Mouse (Mus musculus): ENCODE data around the gene Prkcz. TPM values are rescaled to one million over a fixed set of nuclear protein-coding genes. Genes with fewer than 3 reads are reported as not detected.

Prkcz gene
- polyA plus RNA-seq, 1 experiment = 73.8 TPM

DNA sequence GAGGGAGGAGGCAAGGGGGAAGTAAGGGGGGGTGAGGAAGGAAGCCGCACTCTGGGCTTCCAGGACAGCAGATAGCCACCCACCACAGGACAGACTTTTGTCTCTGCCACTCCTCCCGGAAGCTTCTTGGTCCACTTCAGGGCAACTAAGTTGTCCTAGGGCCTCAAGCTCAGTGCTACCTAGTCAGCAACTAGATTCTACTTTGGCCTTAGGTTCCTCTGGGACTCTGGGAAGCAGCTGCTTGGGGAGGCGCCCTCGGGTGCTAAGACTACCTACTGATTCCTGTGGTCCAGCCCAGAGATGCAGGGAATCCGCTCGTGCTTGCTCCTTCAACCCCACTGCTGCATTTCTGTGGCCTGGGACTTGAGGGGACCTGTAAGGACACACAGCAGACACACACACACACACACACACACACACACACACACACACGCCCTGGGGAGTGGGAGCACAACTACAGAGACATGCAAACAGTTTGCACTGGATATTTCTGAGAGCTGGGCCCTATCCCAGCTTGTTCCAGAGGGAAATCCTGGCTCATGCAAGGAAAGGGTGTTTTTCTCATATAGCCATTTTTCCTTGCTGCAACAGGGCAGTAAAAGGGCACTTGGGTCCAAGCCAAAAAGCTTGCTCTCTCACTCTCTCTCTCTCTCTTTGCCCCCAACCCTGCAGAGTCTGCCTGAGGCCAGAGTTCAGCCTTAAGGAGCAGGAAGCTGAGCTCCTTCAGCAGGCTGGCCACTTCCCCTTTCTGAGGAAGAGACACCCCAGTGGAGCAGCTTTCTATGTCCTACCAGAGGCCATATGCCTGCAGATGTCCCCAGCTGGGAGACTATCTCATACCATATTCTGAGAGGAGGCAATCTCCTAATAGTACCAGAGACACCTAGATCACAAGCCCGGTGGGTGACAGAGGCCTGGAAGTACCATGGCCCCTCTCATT lies 126.5 kb downstream of the Prkcz start:
- Histone ChIP-seq H3K27ac (ENCODE audit: insufficient read depth, low read depth, low read length) (peak overlapping the region; percentile 94), H3K4me3 (ENCODE audit: low read depth, low read length) (no peak overlapping the region), H3K36me3 (ENCODE audit: control insufficient read depth, insufficient read depth, low read length) (no peaks in the 10 kb centered on the region), H3K27me3 (ENCODE audit: control insufficient read depth, insufficient read depth, low read length) (no peaks in the 10 kb centered on the region), H3K4me1 (ENCODE audit: control insufficient read depth, insufficient read depth, insufficient read length, low read length) (peaks cover 40% of the 10 kb centered on the region)
- WGBS = 29% methylated on average over 8 of the region's 8 CpGs
- TF ChIP-seq POLR2A (IDR thresholded peaks at IDR 0.05; ENCODE audit: low read depth, low read length) (no peak), CTCF (IDR thresholded peaks at IDR 0.05; ENCODE audit: extremely low read depth, insufficient read length, insufficient replicate concordance, low read depth, low read length) (no peak)

DNA sequence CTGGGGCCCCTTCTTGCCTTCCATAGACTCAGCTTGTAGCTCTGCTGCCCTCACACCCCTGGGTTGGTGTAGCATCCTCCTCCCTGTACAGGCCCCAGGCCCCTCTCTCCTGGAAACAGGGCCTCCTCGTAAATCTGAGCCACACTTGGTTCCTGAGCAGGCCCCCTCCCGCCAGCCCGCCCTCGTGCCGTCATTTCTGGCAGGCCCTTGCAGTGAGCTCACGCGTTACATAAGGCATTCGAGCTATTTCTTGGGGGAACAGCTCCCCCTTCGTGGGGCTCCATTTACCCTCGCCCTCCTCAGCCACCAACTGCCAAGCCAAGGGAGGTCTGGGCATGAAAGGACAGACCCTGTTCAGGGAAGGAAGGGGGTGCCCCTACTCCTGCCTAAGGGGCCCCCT lies 127.3 kb downstream of the Prkcz start:
- Histone ChIP-seq H3K27ac (ENCODE audit: insufficient read depth, low read depth, low read length) (peak overlapping the region; percentile 94), H3K4me1 (ENCODE audit: control insufficient read depth, insufficient read depth, insufficient read length, low read length) (peaks cover 39% of the 10 kb centered on the region), H3K27me3 (ENCODE audit: control insufficient read depth, insufficient read depth, low read length) (no peaks in the 10 kb centered on the region), H3K36me3 (ENCODE audit: control insufficient read depth, insufficient read depth, low read length) (no peaks in the 10 kb centered on the region), H3K4me3 (ENCODE audit: low read depth, low read length) (no peak overlapping the region)
- WGBS = 70% methylated on average over 10 of the region's 10 CpGs
- TF ChIP-seq POLR2A (IDR thresholded peaks at IDR 0.05; ENCODE audit: low read depth, low read length) (no peak), CTCF (IDR thresholded peaks at IDR 0.05; ENCODE audit: extremely low read depth, insufficient read length, insufficient replicate concordance, low read depth, low read length) (no peak)

DNA sequence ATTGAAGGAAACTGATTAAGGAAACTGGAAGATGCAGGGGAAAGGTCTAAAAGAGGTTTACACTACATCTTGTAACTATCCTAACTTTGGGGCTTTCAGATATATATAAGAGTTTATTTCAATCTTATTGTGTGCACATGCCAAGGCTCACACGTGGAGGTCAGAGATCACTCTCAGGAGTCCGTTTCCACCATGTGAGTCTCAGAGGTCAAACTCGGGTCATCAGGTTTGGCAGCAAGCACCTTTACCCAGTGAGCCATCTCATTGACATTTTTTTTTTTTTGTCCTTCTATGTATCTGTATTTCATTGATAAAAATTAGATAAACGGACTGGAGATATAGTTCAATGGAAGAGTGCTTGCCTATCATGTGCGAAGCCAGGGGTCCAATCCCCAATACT lies 132.7 kb downstream of the Prkcz start:
- Histone ChIP-seq H3K27me3 (ENCODE audit: control insufficient read depth, insufficient read depth, low read length) (no peaks in the 10 kb centered on the region), H3K36me3 (ENCODE audit: control insufficient read depth, insufficient read depth, low read length) (no peaks in the 10 kb centered on the region), H3K4me1 (ENCODE audit: control insufficient read depth, insufficient read depth, insufficient read length, low read length) (peaks cover 6% of the 10 kb centered on the region), H3K27ac (ENCODE audit: insufficient read depth, low read depth, low read length) (no peak overlapping the region), H3K4me3 (ENCODE audit: low read depth, low read length) (no peak overlapping the region)
- TF ChIP-seq POLR2A (IDR thresholded peaks at IDR 0.05; ENCODE audit: low read depth, low read length) (no peak), CTCF (IDR thresholded peaks at IDR 0.05; ENCODE audit: extremely low read depth, insufficient read length, insufficient replicate concordance, low read depth, low read length) (no peak)
- WGBS = 42% methylated on average over 5 of the region's 5 CpGs

DNA sequence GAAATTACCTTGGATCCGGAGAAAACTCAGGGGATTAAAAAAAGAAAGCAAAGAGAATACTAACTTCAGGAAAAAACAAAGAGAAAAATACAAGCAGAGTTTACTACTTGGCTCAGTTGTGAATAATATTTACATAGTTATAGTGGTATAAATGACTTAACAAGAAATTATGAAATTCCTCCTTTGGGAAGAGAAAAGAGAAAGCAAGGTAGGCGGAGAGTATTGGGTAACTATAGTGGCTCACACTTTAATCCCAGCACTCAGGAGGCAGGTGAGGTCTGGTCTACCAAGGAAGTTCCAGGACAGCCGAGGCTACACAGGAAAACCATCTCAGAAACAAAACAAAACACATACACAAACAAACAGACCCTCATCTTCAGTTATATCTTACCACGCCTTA lies 133.2 kb downstream of the Prkcz start:
- Histone ChIP-seq H3K4me3 (ENCODE audit: low read depth, low read length) (no peak overlapping the region), H3K4me1 (ENCODE audit: control insufficient read depth, insufficient read depth, insufficient read length, low read length) (peaks cover 6% of the 10 kb centered on the region; the same call in 1 of the 2 replicates), H3K36me3 (ENCODE audit: control insufficient read depth, insufficient read depth, low read length) (no peaks in the 10 kb centered on the region), H3K27me3 (ENCODE audit: control insufficient read depth, insufficient read depth, low read length) (no peaks in the 10 kb centered on the region), H3K27ac (ENCODE audit: insufficient read depth, low read depth, low read length) (no peak overlapping the region)
- no peak for TF ChIP-seq POLR2A (IDR thresholded peaks at IDR 0.05; ENCODE audit: low read depth, low read length)
- no peak for TF ChIP-seq CTCF (IDR thresholded peaks at IDR 0.05; ENCODE audit: extremely low read depth, insufficient read length, insufficient replicate concordance, low read depth, low read length)
- WGBS = 70% methylated on average over 4 of the region's 4 CpGs

DNA sequence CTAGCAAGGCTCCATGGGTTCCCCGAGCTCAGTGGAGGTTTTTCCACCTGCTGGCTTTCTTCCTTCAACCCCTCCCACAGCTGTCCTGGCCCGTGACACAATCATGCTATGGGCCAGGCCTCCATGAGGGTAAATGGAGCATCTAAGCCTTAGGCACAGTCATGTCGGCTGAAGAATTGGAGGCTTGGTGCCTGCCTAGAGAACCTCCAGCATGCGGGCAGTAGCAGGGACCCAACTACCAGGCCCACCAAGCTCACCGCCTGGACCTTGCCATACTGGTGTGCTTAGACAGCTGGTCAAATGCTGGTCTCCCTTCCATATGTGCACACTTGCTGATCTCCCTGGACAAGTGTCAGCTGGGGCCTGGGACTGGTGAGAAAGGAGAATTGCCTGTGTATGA lies 135.2 kb downstream of the Prkcz start:
- Histone ChIP-seq H3K27me3 (ENCODE audit: control insufficient read depth, insufficient read depth, low read length) (no peaks in the 10 kb centered on the region), H3K4me3 (ENCODE audit: low read depth, low read length) (no peak overlapping the region), H3K36me3 (ENCODE audit: control insufficient read depth, insufficient read depth, low read length) (no peaks in the 10 kb centered on the region), H3K4me1 (ENCODE audit: control insufficient read depth, insufficient read depth, insufficient read length, low read length) (peaks cover 6% of the 10 kb centered on the region; the same call in 1 of the 2 replicates), H3K27ac (ENCODE audit: insufficient read depth, low read depth, low read length) (no peak overlapping the region)
- TF ChIP-seq CTCF (IDR thresholded peaks at IDR 0.05; ENCODE audit: extremely low read depth, insufficient read length, insufficient replicate concordance, low read depth, low read length) (no peak), POLR2A (IDR thresholded peaks at IDR 0.05; ENCODE audit: low read depth, low read length) (no peak)
- whole genome bisulfite sequencing = 92% methylated on average over 5 of the region's 5 CpGs

DNA sequence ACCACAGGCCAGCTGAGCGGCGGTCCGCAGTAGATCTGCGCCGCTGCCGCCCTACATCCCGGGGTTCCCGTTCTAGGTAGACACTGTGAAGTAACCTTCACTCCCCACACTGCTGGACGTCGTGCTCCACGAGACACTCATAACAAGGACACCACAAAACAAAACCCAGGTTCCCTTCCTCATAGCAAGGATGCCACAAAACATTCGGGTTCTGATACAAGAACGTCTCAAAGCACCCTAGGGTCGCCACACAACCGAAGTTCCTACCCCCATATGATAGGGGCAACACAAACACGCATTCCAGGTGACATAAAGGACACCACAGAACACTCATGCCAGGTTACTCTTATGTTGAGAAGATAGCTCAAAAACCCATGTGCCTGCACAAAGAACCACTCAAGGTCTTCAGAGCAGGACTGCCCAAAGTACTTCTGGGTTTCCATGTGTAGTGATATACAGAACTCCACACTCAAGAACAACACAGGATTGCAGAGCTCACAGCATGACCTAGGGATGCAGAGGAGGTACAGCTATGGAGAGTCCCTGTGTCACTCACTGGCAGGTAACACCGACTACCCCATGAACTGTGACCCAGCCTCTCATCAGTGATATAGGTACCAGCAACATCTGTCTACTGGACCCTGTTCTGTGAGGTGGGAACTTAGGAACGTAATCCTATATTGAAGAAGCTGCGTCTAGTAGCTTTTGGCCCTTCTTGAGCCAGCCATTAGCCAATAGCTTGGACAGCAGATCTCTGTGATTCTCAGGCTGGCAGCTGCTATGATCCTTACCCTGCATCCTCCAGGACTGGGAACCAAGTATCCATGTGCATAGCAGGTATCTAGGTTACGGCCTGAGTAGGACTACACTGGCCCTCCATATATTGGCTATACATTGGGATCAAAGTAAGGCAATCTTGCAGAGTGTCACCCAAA lies 137.3 kb downstream of the Prkcz start:
- no peak for TF ChIP-seq POLR2A (IDR thresholded peaks at IDR 0.05; ENCODE audit: low read depth, low read length)
- no peak for TF ChIP-seq CTCF (IDR thresholded peaks at IDR 0.05; ENCODE audit: extremely low read depth, insufficient read length, insufficient replicate concordance, low read depth, low read length)
- 36% methylated on average over 20 of the region's 20 CpGs for WGBS
- peak overlapping the region; percentile 93 for H3K27ac ChIP-seq (ENCODE audit: insufficient read depth, low read depth, low read length)

More for the DNA sequence above, 137.3 kb downstream of the Prkcz start:
- no peaks in the 10 kb centered on the region for H3K36me3 ChIP-seq (ENCODE audit: control insufficient read depth, insufficient read depth, low read length)
- peak overlapping the region; percentile 71 for H3K4me3 ChIP-seq (ENCODE audit: low read depth, low read length)
- H3K4me1 ChIP-seq (ENCODE audit: control insufficient read depth, insufficient read depth, insufficient read length, low read length) = peaks cover 19% of the 10 kb centered on the region
- H3K27me3 ChIP-seq (ENCODE audit: control insufficient read depth, insufficient read depth, low read length) = no peaks in the 10 kb centered on the region
